Mouse (Mus musculus): ENCODE results near the gene Bcdin3d. TPM values are rescaled to one million over a fixed set of nuclear protein-coding genes. Genes with fewer than 3 reads are reported as not detected.

Gene Bcdin3d
- polyA plus RNA-seq, 1 experiment from 2014 or later = 17.7 TPM

Other genes with a start within 250 kb of the Bcdin3d start
- gene Kcnh3, start 249.9 kb downstream of the Bcdin3d start, polyA plus RNA-seq (2015; fragmentation: Nextera tagmentation; extraction: Ambion mirVana) = 0.81 and 1.5 TPM in 2 replicates
- 203 and 209 TPM in 2 replicates for gene Mcrs1, start 222.8 kb downstream of the Bcdin3d start, polyA plus RNA-seq (2015; fragmentation: Nextera tagmentation; extraction: Ambion mirVana)
- gene Prpf40b, start 179.6 kb downstream of the Bcdin3d start, polyA plus RNA-seq (2015; fragmentation: Nextera tagmentation; extraction: Ambion mirVana) = 108 and 114 TPM in 2 replicates
- gene Fam186b, start 178.8 kb downstream of the Bcdin3d start, polyA plus RNA-seq (2015; fragmentation: Nextera tagmentation; extraction: Ambion mirVana) = 0.55 and 0.86 TPM in 2 replicates
- gene Fmnl3, start 104.2 kb downstream of the Bcdin3d start, polyA plus RNA-seq (2015; fragmentation: Nextera tagmentation; extraction: Ambion mirVana) = 8.9 and 9.1 TPM in 2 replicates
- gene Tmbim6, start 81.8 kb downstream of the Bcdin3d start, polyA plus RNA-seq (2015; fragmentation: Nextera tagmentation; extraction: Ambion mirVana) = 299 and 320 TPM in 2 replicates
- gene Nckap5l, start 17.0 kb downstream of the Bcdin3d start, polyA plus RNA-seq (2015; fragmentation: Nextera tagmentation; extraction: Ambion mirVana) = 14.7 and 17.1 TPM in 2 replicates
- gene Faim2, start 53.4 kb upstream of the Bcdin3d start, polyA plus RNA-seq (2015; fragmentation: Nextera tagmentation; extraction: Ambion mirVana) = 42.2 and 48.7 TPM in 2 replicates
- not detected in 2 replicates for gene Aqp2, start 104.3 kb upstream of the Bcdin3d start, polyA plus RNA-seq (2015; fragmentation: Nextera tagmentation; extraction: Ambion mirVana)
- 1.3 and 2.4 TPM in 2 replicates for gene Aqp5, start 116.1 kb upstream of the Bcdin3d start, polyA plus RNA-seq (2015; fragmentation: Nextera tagmentation; extraction: Ambion mirVana)
- 0.78 and 1.00 TPM in 2 replicates for gene Aqp6, start 126.7 kb upstream of the Bcdin3d start, polyA plus RNA-seq (2015; fragmentation: Nextera tagmentation; extraction: Ambion mirVana)
- gene Racgap1, start 176.9 kb upstream of the Bcdin3d start, polyA plus RNA-seq (2015; fragmentation: Nextera tagmentation; extraction: Ambion mirVana) = 63.3 and 67.1 TPM in 2 replicates
- gene Asic1, start 195.6 kb upstream of the Bcdin3d start, polyA plus RNA-seq (2015; fragmentation: Nextera tagmentation; extraction: Ambion mirVana) = 58.1 and 63.6 TPM in 2 replicates
- gene Smarcd1, start 227.4 kb upstream of the Bcdin3d start, polyA plus RNA-seq (2015; fragmentation: Nextera tagmentation; extraction: Ambion mirVana) = 89.1 and 96.4 TPM in 2 replicates
- gene Gm17349, start 230.8 kb upstream of the Bcdin3d start, polyA plus RNA-seq (2015; fragmentation: Nextera tagmentation; extraction: Ambion mirVana) = not detected in 2 replicates
- 3.6 and 4.7 TPM in 2 replicates for gene Gpd1, start 242.8 kb upstream of the Bcdin3d start, polyA plus RNA-seq (2015; fragmentation: Nextera tagmentation; extraction: Ambion mirVana)

All from hindbrain, embryonic 15.5 days (tissue).